Mouse (Mus musculus) heart, postnatal 4 days (tissue): ENCODE data around the gene Gar1. TPM values are rescaled to one million over a fixed set of nuclear protein-coding genes. Genes with fewer than 3 reads are reported as not detected.

Experiments used
- DNase-seq: peaks from one replicate; pipeline ENCODE4 v3.0.0; 2021
- total RNA-seq, 2 experiments: library from RNA; stranded (reverse); gene quantifications; 2 replicates each; pipeline ENCODE4 v1.2.3; 2021

Gene Gar1
- 10 to 100 TPM; 30.3 to 33.3 TPM for total RNA-seq

- DNase-seq = peak; percentile 96
Observed at GRCm38 (mm10) chr3:129831035-129831568, at the start of gene Gar1. TSS of gene Gar1 (minus strand) at chr3:129831396.

DNA sequence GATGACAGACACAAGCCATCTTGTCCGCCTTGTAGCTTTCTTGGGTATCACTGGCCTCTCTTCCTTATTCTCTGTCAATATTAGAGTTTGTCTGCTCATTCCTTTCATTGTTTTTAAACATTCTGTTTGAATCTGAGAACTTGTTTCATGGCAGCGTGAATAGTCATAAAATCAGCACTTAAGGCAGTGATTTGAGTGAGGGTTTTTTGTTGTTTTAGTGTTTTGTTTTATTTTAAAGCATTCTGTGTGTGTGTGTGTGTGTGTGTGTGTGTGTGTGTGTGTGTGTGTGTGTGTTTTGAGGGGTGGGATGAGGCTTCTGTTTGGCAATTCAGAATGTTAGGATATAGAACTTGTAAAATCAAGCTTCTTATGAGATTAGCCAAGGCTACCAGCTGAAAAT, 48.7 kb upstream of the Gar1 start:
- no peak for DNase-seq

DNA sequence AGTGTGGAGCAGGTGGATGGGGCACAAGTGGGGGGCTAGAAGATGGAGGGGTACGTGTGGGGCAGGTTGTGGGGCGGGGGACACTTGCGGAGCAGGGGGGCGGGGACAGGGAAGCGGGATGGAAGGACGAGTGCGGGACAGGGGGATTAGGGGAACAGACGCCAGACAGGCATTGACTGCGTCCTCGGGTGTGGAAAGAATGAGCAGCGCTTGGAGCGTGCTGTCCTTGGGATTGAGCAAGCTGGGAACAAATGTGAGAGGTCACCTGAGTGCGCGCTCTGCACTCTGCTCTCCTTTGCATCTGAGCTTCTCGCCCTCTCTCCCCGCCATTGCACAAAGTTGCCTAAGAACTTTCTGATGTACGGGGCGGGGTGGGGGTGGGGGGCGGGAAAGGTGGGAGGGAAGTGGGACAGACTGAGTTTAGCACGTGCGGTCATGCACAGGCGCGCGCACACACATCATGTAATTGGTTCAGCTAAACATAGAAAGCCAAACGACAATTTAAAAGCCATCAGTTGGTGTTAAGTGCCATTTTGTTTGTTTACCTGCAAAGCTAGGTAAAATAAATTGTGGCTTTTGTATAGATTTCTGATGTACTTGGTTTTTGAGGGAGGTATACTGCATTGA, 48.0 kb upstream of the Gar1 start:
- DNase-seq = peak; percentile 37

- DNase-seq = peak; percentile 95
Observed at GRCm38 (mm10) chr3:129878405-129879021, 47.3 kb upstream of the Gar1 start, which contains the start of gene Pla2g12a. TSS of gene Pla2g12a (plus strand) at chr3:129878606.

- no peak for DNase-seq
Observed at GRCm38 (mm10) chr3:129877327-129877726, 46.1 kb upstream of the Gar1 start.

GRCm38 (mm10) chr3:129863698-129864097, 32.5 kb upstream of the Gar1 start:
- peak; percentile 67 for DNase-seq

DNA sequence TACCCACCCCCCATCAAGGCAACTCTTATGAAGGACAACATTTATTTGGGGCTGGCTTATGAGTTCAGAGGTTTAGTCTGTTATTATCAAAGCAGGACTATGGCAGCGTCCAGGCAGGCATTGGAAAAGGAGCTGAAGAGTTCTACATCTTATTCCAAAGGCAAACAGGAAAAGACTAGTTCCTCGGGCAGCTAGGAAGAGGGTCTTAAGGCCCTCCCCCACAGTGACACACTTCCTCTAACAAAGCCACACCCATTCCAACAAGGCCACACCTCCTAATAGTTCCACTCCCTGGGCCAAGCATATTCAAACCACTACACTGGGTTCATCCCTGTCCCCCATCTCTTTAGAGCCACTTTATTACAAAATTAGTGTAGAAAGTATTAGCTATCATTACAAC, 31.4 kb upstream of the Gar1 start:
- no peak for DNase-seq

DNA sequence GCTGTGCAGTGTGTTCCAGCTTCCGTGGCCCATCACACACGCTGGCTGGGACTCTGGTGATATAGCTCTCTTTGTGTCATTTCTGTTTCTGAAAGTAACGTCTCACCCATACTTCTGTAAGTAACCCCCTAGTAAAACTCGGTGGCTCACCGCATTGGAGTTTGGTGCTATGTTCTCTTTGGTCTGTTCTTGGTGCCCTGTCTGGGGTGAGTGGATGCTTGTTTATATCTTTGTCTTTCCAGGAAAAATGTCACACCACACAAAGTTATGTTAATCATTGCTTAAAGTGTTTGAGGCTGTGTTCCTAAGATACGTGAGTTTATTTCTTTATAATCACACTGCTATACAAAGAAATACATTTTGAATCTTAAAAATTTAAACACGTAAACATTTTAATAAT, 15.7 kb upstream of the Gar1 start:
- DNase-seq = no peak

GRCm38 (mm10) chr3:129845868-129846267, 14.7 kb upstream of the Gar1 start:
- DNase-seq = no peak

DNA sequence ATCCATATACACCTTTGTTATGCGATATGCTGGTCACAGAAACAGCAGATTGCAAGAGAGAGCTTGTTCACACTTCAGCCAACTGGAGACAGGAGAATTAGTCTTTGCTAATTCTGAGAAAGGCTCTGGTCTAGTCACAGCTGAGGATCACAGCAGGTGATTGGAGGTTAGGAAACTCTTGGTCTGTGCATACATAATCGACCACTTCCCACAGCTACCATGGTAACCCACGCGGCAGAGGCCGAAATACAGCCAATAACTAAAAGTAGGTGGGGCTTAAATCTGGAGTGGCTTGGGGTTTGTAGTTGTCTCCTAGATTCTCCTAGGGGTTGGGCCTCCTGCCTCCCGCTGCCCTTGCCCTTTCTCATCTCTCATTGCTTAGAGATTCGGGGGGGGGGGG, 6.8 kb upstream of the Gar1 start:
- DNase-seq = no peak

DNA sequence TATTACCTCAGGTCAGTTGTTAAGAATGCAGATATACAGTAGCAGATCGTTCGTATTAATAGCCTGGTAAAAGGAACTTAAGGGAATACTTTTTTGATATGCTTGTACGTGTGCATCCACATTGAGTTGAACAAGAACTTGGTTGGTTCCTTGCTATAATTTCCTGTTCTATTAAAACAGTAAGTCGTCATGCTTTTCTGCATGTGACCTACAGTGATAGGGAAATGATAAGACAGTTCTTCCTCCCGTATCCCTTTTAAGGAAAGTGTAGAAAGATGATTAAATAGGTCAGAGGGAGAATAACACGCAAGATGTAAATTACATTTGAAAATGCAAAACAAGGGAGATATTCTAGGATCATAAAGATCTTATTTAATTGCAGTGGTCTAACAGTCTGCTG, 5.8 kb upstream of the Gar1 start:
- no peak for DNase-seq

GRCm38 (mm10) chr3:129836051-129836697, 5.0 kb upstream of the Gar1 start:
- DNase-seq = peak; percentile 6

DNA sequence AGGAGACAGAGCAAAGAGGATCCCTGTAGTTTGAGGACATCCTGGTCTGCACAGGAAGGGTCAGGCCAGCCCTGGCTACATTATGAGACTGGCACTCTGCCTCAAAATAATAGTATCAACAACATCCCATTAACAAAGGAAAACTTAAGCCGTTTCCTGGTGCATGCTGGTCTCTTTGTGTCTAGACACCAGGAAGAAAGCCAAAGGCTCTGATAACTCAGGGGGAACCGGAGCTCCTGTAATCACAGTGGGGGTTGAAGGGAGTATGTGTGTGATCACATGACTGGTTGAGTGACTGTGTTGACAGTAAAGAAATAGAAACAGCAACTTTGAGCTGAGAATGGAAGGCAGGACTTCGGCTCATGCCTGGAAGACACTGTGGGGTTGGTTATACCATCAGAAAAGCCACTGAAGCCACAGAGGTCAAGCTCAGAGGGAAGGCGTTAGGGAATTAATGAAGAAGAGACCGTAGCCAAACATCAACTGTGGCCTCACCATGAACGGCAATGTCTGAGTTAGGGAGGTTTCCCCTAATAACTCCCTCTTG, 4.3 kb upstream of the Gar1 start, which contains the start of gene Cfi:
Gene Cfi (plus strand): TSS at position 497 of the 547 bp plus-strand sequence.
- peak; percentile 7 for DNase-seq

DNA sequence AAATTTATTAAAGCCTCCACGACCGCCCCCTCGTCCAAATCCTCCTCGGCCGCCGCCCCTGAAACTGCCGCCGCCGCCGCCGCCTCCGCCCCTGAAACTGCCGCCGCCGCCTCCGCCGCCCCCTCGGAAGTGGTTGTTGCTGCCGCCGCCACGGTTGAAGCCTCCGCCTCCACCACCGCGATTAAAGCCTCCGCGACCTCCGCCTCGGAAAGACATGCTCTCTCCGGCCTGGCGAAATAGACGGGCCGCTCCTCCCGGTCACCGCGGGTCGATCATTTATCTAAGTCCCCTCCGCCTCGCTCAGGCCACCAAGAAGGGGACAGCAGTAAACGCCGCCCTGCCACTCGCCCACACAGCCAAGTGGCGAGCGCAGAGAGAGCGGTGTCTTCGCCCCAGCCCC, 570 bp downstream of the Gar1 start:
- peak; percentile 56 for DNase-seq

- DNase-seq = no peak
Observed at GRCm38 (mm10) chr3:129827691-129828090, 3.5 kb downstream of the Gar1 start.

- no peak for DNase-seq
Observed at GRCm38 (mm10) chr3:129826691-129827090, 4.5 kb downstream of the Gar1 start.

DNA sequence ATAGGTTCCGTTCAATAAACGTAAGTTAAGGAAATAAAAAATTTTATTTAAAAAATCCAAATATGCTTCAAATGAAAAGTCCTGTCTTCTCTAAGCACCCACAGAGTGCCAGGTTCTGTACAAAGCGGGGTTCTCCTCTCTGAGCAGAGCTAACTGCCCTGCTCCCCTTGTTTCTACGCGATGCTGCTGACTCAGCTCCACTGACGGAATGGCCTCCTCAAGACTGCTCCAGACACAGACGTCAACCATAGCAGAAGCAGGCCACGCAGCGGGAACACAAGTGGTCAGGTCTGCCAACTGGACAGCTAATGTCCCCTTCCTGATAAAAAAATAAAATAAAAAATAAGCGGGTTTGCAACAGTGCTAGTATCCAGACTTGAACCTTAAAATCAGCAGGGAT, 6.3 kb downstream of the Gar1 start:
- no peak for DNase-seq

DNA sequence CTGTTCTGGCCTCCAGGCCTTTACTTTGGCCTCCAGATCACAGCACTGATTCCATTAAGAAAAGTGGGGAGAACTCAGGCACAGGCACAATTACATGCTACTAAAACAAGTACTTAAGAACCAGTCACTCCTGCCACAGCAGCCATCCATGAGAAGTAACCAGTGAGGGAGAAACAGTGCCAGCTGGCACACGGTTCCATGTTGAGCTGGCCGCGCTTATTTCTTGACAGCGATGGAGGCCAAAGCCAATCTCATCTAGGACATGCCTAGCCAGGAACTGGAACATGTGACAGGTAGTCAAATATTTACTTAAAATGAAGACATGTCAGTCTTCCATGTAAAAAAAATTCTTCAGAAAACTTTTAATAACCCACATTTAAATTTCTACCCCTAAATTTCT, 7.0 kb downstream of the Gar1 start:
- no peak for DNase-seq

DNA sequence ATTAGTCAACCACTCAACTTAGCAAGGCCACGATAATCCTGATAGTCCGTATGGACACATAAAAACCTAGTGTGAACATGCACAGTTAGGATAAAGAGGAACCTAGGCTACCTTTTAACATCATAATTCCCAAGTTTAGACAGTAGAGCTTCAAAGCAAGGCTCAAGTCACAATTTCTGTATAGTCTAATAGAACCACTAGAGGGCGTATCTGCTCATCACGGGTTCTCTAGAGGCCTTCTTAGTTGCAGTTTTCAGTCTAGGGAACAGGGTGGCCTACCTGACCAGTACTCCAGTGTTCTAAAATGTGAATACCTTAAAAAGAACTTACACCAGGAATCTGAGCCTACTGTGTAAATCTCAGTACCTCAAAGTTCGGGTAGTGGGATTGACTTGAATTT, 7.9 kb downstream of the Gar1 start:
- no peak for DNase-seq

GRCm38 (mm10) chr3:129822206-129822775, 8.9 kb downstream of the Gar1 start, which contains the start of gene Rrh:
TSS of gene Rrh (minus strand) at chr3:129822587.
- DNase-seq = no peak

DNA sequence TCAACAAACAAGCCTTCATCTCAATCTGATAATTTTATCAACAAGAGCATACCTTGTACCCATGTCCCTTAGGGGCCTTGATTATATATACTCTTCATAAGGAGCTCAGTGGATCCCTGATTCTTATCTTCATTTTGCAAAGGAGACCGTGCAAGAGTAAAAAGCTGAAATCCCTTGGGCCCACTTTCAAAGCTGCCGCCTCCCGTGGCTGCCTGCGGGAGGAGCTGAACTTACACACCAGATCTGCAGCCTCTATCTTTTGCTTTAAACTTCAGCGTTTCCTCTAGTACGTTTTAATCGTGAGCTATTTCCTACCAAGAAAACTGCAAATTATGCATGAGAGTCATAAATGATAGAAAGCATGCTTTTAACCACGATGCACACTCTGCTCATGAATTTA, 9.5 kb downstream of the Gar1 start:
- no peak for DNase-seq

GRCm38 (mm10) chr3:129820847-129821246, 10.3 kb downstream of the Gar1 start:
- DNase-seq = no peak

DNA sequence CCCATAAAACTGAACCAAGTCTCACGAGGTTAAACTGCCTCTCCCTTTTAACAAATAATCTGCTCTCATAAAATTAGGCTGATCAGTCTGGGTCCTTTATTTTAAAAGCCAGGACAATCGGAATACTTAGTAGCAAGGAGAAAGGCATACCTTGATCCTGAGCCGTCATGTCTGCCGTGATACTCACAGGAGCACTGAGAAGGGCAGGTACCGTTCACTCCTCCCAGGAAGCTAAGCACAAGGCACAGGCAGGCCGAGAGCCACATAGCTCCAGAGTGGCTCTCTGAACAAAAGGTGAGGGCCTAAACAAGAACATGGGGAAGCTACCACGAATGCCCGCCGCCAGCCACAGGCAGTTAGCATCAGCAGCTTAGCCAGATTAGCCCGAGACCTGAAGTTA, 27.4 kb downstream of the Gar1 start, which contains the start of gene Lrit3:
Gene Lrit3 (minus strand): TSS at position 266 of the 400 bp plus-strand sequence.
- no peak for DNase-seq
